Mouse (Mus musculus) thymus, adult 2 months (tissue): Measurements from ENCODE around the gene Cdh15.

Experiments used
- CTCF ChIP-seq: fragments of 200-500 bp; IDR thresholded peaks from 2 replicates; pipeline ENCODE4 v1.5.1; 2012; ENCODE audit warnings: mild to moderate bottlenecking, control low read depth, low read length, moderate library complexity, borderline replicate concordance; ENCODE audit not compliant: control insufficient read depth, poor library complexity, insufficient read depth; ENCODE audit errors: extremely low read depth
- POLR2A ChIP-seq: fragments of 200-500 bp; IDR thresholded peaks from 2 replicates; pipeline ENCODE4 v1.6.1; 2012; ENCODE audit warnings: mild to moderate bottlenecking, low read length, control low read depth, moderate library complexity; ENCODE audit not compliant: control insufficient read depth, poor library complexity, insufficient read depth; ENCODE audit errors: extremely low read depth

DNA sequence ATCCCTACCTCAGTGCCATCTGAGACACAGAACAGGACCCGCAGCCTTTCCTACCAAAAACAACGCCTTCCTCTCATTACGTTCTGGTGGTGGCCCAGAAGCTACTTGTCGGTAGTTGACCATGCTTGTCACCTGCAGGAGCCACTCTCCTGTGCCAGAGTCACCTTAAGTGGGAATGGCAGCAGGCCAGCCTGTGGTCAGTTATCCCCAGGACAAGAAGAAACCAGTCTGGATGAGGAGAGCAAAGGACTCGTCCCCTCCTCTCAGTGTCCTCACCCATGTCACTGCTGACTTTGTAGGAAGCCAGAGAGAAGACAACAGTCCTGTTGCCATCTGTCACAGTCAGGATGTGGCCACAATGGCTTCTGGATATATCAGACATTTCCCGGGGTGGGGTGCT is 30.8 kb upstream of the Cdh15 start:
- no peak for TF ChIP-seq POLR2A
- TF ChIP-seq CTCF: no peak
